Mouse (Mus musculus) forebrain, embryonic 14.5 days (tissue): ENCODE data around the gene Rad51b. TPM values are rescaled to one million over a fixed set of nuclear protein-coding genes. Genes with fewer than 3 reads are reported as not detected.

Experiments used
- ATAC-seq: fragments of 200-750 bp; cut with Nextera tagmentation; 2 replicates; pipeline ENCODE4 v1.8.0; 2017; ENCODE audit warnings: mild to moderate bottlenecking, moderate library complexity
- DNase-seq: peaks from one replicate; pipeline ENCODE4 v3.0.0-alpha.2; 2015; ENCODE audit warnings: low spot score
- H3K27ac ChIP-seq: fragments of 300-500 bp; sonication (generic); 2 replicates; pipeline ENCODE4 v1.5.1; 2014; ENCODE audit warnings: low read depth, mild to moderate bottlenecking, control low read depth, low read length, moderate library complexity
- H3K27me3 ChIP-seq: fragments of 300-500 bp; sonication (generic); replicated peaks from 2 replicates; pipeline ENCODE4 v1.6.1; 2014; ENCODE audit warnings: low read length, control low read depth, mixed read lengths; ENCODE audit not compliant: control insufficient read depth, insufficient read depth
- H3K36me3 ChIP-seq: fragments of 300-500 bp; sonication (generic); 2 replicates; pipeline ENCODE4 v1.6.1; 2014; ENCODE audit warnings: low read length, control low read depth; ENCODE audit not compliant: control insufficient read depth, insufficient read depth
- H3K4me1 ChIP-seq: fragments of 300-500 bp; sonication (generic); 2 replicates; pipeline ENCODE4 v1.6.1; 2014; ENCODE audit warnings: antibody characterized with exemption, low read length, control low read depth; ENCODE audit not compliant: control insufficient read depth, insufficient read depth
- H3K4me2 ChIP-seq: fragments of 300-500 bp; sonication (generic); 2 replicates; pipeline ENCODE4 v1.6.1; 2014; ENCODE audit warnings: mild to moderate bottlenecking, control low read depth, low read length
- H3K4me3 ChIP-seq: fragments of 300-500 bp; sonication (generic); 2 replicates; pipeline ENCODE4 v1.5.1; 2014; ENCODE audit warnings: low read depth, low read length, control low read depth
- H3K9ac ChIP-seq: fragments of 300-500 bp; sonication (generic); 2 replicates; pipeline ENCODE4 v1.6.1; 2014; ENCODE audit warnings: mild to moderate bottlenecking, low read length, control low read depth, moderate library complexity
- H3K9me3 ChIP-seq: fragments of 300-500 bp; sonication (generic); replicated peaks from 2 replicates; pipeline ENCODE4 v1.6.1; 2016; ENCODE audit warnings: low read length, control low read depth, mixed read lengths; ENCODE audit not compliant: control insufficient read depth
- WGBS: fragments of 180-500 bp; shearing (Covaris S2); extraction: QIAGEN DNeasy Blood & Tissue Kit; methylation state at CpG from one replicate; pipeline ENCODE4 v1.1.7; 2014; 5-methylcytosine and 5-hydroxymethylcytosine counted together
- polyA plus RNA-seq: library from polyadenylated mRNA; unstranded; fragments of >200 nt; fragmentation: Nextera tagmentation; extraction: Ambion mirVana; gene quantifications from 2 replicates; pipeline ENCODE4 v1.2.1, GENCODE M21; 2014

Rad51b gene
- polyA plus RNA-seq, 1 experiment from 2014 or later = 3.5 TPM

GRCm38 (mm10) chr12:79393636-79394035, 96.6 kb downstream of the Rad51b start:
- ATAC-seq = no peak
- no peaks in the 10 kb centered on the region for H3K9me3 ChIP-seq
- WGBS = 95% methylated on average over 2 of the region's 2 CpGs
- no peaks in the 10 kb centered on the region for H3K4me1 ChIP-seq
- H3K27ac ChIP-seq = no peak overlapping the region
- no peaks in the 10 kb centered on the region for H3K27me3 ChIP-seq
- no peaks in the 10 kb centered on the region for H3K36me3 ChIP-seq
- DNase-seq = no peak
- no peak overlapping the region for H3K4me2 ChIP-seq
- H3K4me3 ChIP-seq = no peak overlapping the region
- no peak overlapping the region for H3K9ac ChIP-seq

GRCm38 (mm10) chr12:79403992-79404391, 106.9 kb downstream of the Rad51b start:
- Histone ChIP-seq H3K27me3 (no peaks in the 10 kb centered on the region), H3K4me2 (no peak overlapping the region), H3K36me3 (no peaks in the 10 kb centered on the region), H3K4me1 (no peaks in the 10 kb centered on the region), H3K9ac (no peak overlapping the region), H3K9me3 (no peaks in the 10 kb centered on the region), H3K4me3 (no peak overlapping the region), H3K27ac (no peak overlapping the region)
- WGBS = 90% methylated on average over 3 of the region's 3 CpGs
- ATAC-seq (no peak), DNase-seq (no peak)

GRCm38 (mm10) chr12:79404494-79404893, 107.4 kb downstream of the Rad51b start:
- DNase-seq (no peak), ATAC-seq (no peak)
- 80% methylated on average over 1 of the region's 1 CpGs for WGBS

GRCm38 (mm10) chr12:79408677-79409076, 111.6 kb downstream of the Rad51b start:
- DNase-seq (no peak), ATAC-seq (no peak)
- H3K4me2 ChIP-seq = no peak overlapping the region
- 65% methylated on average over 2 of the region's 2 CpGs for WGBS
- no peaks in the 10 kb centered on the region for H3K9me3 ChIP-seq
- no peak overlapping the region for H3K9ac ChIP-seq
- no peak overlapping the region for H3K27ac ChIP-seq
- no peak overlapping the region for H3K4me3 ChIP-seq
- H3K4me1 ChIP-seq = no peaks in the 10 kb centered on the region
- H3K36me3 ChIP-seq = no peaks in the 10 kb centered on the region
- H3K27me3 ChIP-seq = no peaks in the 10 kb centered on the region

More at GRCm38 (mm10) chr12:79404494-79404893, 107.4 kb downstream of the Rad51b start:
- Histone ChIP-seq H3K9me3 (no peaks in the 10 kb centered on the region), H3K27me3 (no peaks in the 10 kb centered on the region), H3K36me3 (no peaks in the 10 kb centered on the region), H3K4me2 (no peak overlapping the region), H3K27ac (no peak overlapping the region), H3K9ac (no peak overlapping the region), H3K4me3 (no peak overlapping the region), H3K4me1 (no peaks in the 10 kb centered on the region)

GRCm38 (mm10) chr12:79409126-79409860, 112.2 kb downstream of the Rad51b start:
- DNase-seq = no peak
- H3K9ac ChIP-seq = no peak overlapping the region
- H3K27ac ChIP-seq = no peak overlapping the region
- no peaks in the 10 kb centered on the region for H3K9me3 ChIP-seq
- no peaks in the 10 kb centered on the region for H3K36me3 ChIP-seq
- no peaks in the 10 kb centered on the region for H3K4me1 ChIP-seq
- H3K4me2 ChIP-seq = no peak overlapping the region
- 53% methylated on average over 4 of the region's 4 CpGs for WGBS
- H3K4me3 ChIP-seq = no peak overlapping the region
- no peaks in the 10 kb centered on the region for H3K27me3 ChIP-seq
- ATAC-seq = no peak

GRCm38 (mm10) chr12:79412894-79413507, 115.9 kb downstream of the Rad51b start:
- DNase-seq (no peak), ATAC-seq (no peak)
- Histone ChIP-seq H3K4me3 (no peak overlapping the region), H3K9ac (no peak overlapping the region), H3K36me3 (no peaks in the 10 kb centered on the region), H3K27me3 (no peaks in the 10 kb centered on the region), H3K4me1 (no peaks in the 10 kb centered on the region), H3K4me2 (no peak overlapping the region), H3K27ac (no peak overlapping the region), H3K9me3 (no peaks in the 10 kb centered on the region)
- 93% methylated on average over 8 of the region's 8 CpGs for WGBS

- no peaks in the 10 kb centered on the region for H3K27me3 ChIP-seq
- H3K4me2 ChIP-seq = no peak overlapping the region
- ATAC-seq = no peak
- H3K27ac ChIP-seq = no peak overlapping the region
- H3K9me3 ChIP-seq = no peaks in the 10 kb centered on the region
- no peaks in the 10 kb centered on the region for H3K4me1 ChIP-seq
- no peaks in the 10 kb centered on the region for H3K36me3 ChIP-seq
- H3K9ac ChIP-seq = no peak overlapping the region
- H3K4me3 ChIP-seq = no peak overlapping the region
- no peak for DNase-seq
- WGBS = 72% methylated on average over 6 of the region's 6 CpGs
These were observed 120.3 kb downstream of the Rad51b start for GRCm38 (mm10) chr12:79417360-79417759.

- Histone ChIP-seq H3K9me3 (no peaks in the 10 kb centered on the region), H3K9ac (no peak overlapping the region), H3K4me3 (no peak overlapping the region), H3K4me2 (no peak overlapping the region), H3K4me1 (no peaks in the 10 kb centered on the region), H3K27me3 (no peaks in the 10 kb centered on the region), H3K36me3 (no peaks in the 10 kb centered on the region), H3K27ac (no peak overlapping the region)
- DNase-seq (no peak), ATAC-seq (no peak)
- WGBS = 17% methylated on average over 6 of the region's 6 CpGs
These were observed 123.5 kb downstream of the Rad51b start for GRCm38 (mm10) chr12:79420605-79421004.
